Comparison of ENCODE assay signal across 8 mouse cellular contexts in genomic region chr5:99348257-99348849, GRCm38 (mm10).
DNase-seq lines count a peak whose midpoint lies in the region; ATAC-seq lines count a peak whose summit lies in the region.

No protein-coding gene starts in this region.

- H3K36me3 ChIP-seq in forebrain, embryonic 14.5 days (ENCODE audit: control insufficient read depth, insufficient read depth, low read length) = no peaks in the 10 kb centered on the region
- no peaks in the 10 kb centered on the region for H3K36me3 ChIP-seq in forebrain, embryonic 10.5 days (replicated peaks)
- no peaks in the 10 kb centered on the region for H3K36me3 ChIP-seq in midbrain, embryonic 10.5 days

- 79% methylated on average over 8 of the region's 8 CpGs for WGBS in forebrain, embryonic 14.5 days
- WGBS in forebrain, embryonic 10.5 days = 87% methylated on average over 8 of the region's 8 CpGs
- 89% methylated on average over 8 of the region's 8 CpGs for WGBS in midbrain, embryonic 10.5 days

- no peak overlapping the region for H3K27ac ChIP-seq in forebrain, embryonic 14.5 days (ENCODE audit: low read depth, low read length)
- H3K27ac ChIP-seq in forebrain, embryonic 10.5 days = no peak overlapping the region
- H3K27ac ChIP-seq in midbrain, embryonic 10.5 days (replicated peaks) = no peak overlapping the region

- H3K9ac ChIP-seq in forebrain, embryonic 14.5 days (ENCODE audit: low read length) = no peak overlapping the region

- H3K4me1 ChIP-seq in forebrain, embryonic 14.5 days (ENCODE audit: control insufficient read depth, insufficient read depth, low read length) = no peaks in the 10 kb centered on the region
- peaks cover 9% of the 10 kb centered on the region for H3K4me1 ChIP-seq in forebrain, embryonic 10.5 days
- H3K4me1 ChIP-seq in midbrain, embryonic 10.5 days = peaks cover 7% of the 10 kb centered on the region; the same call in 1 of the 2 replicates

- H3K9me3 ChIP-seq in forebrain, embryonic 14.5 days (replicated peaks; ENCODE audit: control insufficient read depth, low read length) = no peaks in the 10 kb centered on the region
- no peaks in the 10 kb centered on the region for H3K9me3 ChIP-seq in forebrain, embryonic 10.5 days
- no peaks in the 10 kb centered on the region for H3K9me3 ChIP-seq in midbrain, embryonic 10.5 days (replicated peaks)

- no peaks in the 10 kb centered on the region for H3K27me3 ChIP-seq in forebrain, embryonic 14.5 days (replicated peaks; ENCODE audit: control insufficient read depth, insufficient read depth, low read length)
- H3K27me3 ChIP-seq in forebrain, embryonic 10.5 days (ENCODE audit: poor library complexity, severe bottlenecking) = no peaks in the 10 kb centered on the region
- H3K27me3 ChIP-seq in midbrain, embryonic 10.5 days (ENCODE audit: low read depth, poor library complexity, severe bottlenecking) = no peaks in the 10 kb centered on the region

- DNase-seq in forebrain, embryonic 14.5 days (ENCODE audit: low spot score) = peak; percentile 45
- DNase-seq in forebrain, embryonic 10.5 days (ENCODE audit: extremely low spot score, low spot score) = no peak
- DNase-seq in right cerebral cortex, postnatal 4 days = peak; percentile 53
- no peak for DNase-seq in right cerebral cortex, adult 2 months (ENCODE audit: low spot score in 2 of 2)
- DNase-seq in heart, postnatal 25 days (ENCODE audit: low spot score) = peak; percentile 72
- DNase-seq in testis, postnatal 14 days (ENCODE audit: low spot score) = peak; percentile 77
- DNase-seq in thymus, postnatal 25 days = no peak
- DNase-seq in midbrain, embryonic 10.5 days (ENCODE audit: low spot score) = no peak

- no peak overlapping the region for H3K4me3 ChIP-seq in forebrain, embryonic 14.5 days (ENCODE audit: low read depth, low read length)
- no peak overlapping the region for H3K4me3 ChIP-seq in forebrain, embryonic 10.5 days
- no peak overlapping the region for H3K4me3 ChIP-seq in midbrain, embryonic 10.5 days

- no peak for ATAC-seq in forebrain, embryonic 14.5 days

- no peak overlapping the region for H3K4me2 ChIP-seq in forebrain, embryonic 14.5 days (ENCODE audit: low read length)

- intact Hi-C loops in heart, postnatal 25 days (cut with DNase I) = loop anchor here (5.0 kb wide), 1 partner anchor 96 kb away; no protein-coding TSS in a partner anchor

Comparison
In these comparisons a context has a peak if more than half of its experiments do, and no peak if none do; other contexts are left out.
1. DNase-seq: peak in forebrain, embryonic 14.5 days (single experiment), right cerebral cortex, postnatal 4 days (single experiment), heart, postnatal 25 days (single experiment) and testis, postnatal 14 days (single experiment); none in forebrain, embryonic 10.5 days (single experiment), right cerebral cortex, adult 2 months (0 of 2), thymus, postnatal 25 days (single experiment) and midbrain, embryonic 10.5 days (single experiment).